Mouse (Mus musculus) kidney, adult 2 months (tissue): ENCODE results near the gene Pecam1.

Experiments
- CTCF ChIP-seq: fragments of 200-500 bp; conservative IDR thresholded peaks from 2 replicates; pipeline ENCODE4 v1.5.1; 2011; ENCODE audit warnings: low read depth, mild to moderate bottlenecking, control low read depth, low read length, moderate library complexity, mixed read lengths; ENCODE audit not compliant: insufficient read depth, insufficient read length
- POLR2A ChIP-seq: fragments of 200-500 bp; IDR thresholded peaks from one replicate; pipeline ENCODE4 v1.6.1; 2011; ENCODE audit warnings: low read depth, low read length, control low read depth

DNA sequence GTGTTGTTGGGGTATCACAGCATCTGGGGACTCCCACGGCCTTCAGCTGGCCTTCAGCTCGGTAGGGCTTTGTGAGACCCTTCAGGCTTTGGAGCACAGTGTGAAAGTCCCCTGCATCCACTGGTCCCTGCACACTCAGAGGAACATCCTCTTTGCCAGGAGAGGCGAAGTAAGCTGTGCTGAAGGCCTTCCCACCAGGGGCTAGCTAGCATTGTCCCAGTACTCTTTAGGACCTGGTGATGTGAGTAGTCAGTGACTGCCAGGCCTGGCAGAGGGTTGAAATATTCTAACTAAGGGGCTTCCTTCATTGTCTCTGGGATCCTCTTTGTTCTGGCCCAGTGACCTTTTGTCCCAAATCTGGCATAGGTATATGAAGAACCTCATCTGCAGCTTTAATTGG is 13.8 kb downstream of the Pecam1 start:
- TF ChIP-seq POLR2A (no peak), CTCF (no peak)
